Mouse (Mus musculus): Measurements from ENCODE around the gene Rin1.
"Not testable (repeated sequence)": the region's sequence is repeated elsewhere in the genome, so short reads cannot be mapped to it uniquely, and the experiment has no call there.

Rin1 gene

DNA sequence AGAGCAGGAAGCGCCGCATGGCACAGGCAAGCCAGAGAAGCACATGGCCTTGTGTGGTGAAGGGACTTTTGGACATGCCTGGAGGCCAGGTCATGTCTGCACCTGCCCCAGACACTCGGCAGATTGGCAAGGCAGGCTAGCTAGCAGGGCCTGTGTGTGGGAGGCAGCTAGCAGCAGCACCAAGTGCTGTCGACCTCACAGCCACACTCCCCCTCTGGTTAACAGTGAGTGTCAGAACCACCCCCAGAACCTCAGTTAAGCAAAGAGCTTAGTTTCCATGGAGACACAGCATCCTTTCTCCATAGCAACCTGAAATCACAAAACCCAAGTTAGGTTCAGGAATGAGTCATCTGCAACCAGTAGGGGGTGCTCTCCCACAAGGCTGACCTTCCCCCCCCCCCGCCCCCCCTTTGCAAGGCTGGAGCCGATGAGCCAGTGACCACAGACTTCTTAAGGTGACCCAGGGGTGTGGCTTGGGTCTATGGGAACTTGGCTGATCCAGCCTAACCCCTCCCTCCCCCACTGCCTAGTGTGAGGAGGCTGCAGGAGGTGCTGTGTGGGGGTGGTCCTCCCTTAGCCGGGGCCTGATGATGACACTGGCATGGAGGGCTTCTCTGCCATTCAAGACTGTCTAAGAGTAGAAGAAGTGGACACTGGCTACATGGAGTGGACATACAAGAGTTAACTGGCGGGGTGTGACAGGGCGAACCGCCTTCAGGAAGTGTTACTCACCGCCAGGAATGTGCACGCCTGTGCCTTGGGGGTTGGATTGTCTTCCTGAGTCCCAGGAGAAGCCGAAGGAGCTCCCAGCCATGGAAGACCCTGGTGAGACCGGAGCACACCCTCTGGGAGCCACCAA, at the start of gene Rin1:
Rin1 (plus strand) TSS at position 435 of the 859 bp plus-strand sequence.
- DNase-seq (ENCODE audit: low spot score in 2 of 2): peak; percentile 84 to 89

DNA sequence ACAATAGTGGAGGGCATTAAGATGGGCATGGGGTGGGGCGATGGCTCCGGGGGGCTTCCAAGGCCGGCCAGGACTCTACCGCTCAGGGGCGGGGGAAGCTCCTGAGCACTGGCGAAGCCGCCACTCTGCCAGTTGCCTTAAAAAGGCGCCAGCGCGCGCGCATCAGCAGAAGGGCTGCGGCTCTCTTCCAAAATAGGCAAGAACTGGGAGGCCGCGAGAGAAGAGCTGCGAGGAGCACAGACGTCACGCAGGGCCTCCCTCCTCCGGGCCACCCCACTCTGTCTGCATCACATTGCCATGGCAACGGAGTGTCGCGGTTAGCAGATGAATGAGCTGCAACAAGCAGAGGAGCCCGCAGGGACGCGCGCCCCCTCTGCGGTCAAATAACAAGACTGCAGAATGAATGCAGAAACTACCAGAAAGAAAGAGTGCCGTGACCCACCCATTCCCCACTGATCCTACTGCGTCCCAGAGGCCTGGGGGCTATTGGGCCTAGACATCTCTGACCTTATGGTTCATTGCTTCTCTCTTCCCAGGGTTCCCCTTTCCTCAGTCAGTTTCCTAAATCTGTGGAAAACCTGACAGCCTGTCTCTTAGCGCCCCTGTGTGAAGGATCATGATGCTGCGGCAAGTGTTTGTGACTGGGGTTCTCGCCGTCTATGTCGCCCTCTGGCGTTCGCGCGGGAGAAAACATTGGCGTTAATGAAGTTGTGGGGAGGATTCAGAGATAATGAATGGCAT, 48.4 kb upstream of the Rin1 start:
- DNase-seq (ENCODE audit: low spot score in 2 of 2): peak; percentile 97

DNA sequence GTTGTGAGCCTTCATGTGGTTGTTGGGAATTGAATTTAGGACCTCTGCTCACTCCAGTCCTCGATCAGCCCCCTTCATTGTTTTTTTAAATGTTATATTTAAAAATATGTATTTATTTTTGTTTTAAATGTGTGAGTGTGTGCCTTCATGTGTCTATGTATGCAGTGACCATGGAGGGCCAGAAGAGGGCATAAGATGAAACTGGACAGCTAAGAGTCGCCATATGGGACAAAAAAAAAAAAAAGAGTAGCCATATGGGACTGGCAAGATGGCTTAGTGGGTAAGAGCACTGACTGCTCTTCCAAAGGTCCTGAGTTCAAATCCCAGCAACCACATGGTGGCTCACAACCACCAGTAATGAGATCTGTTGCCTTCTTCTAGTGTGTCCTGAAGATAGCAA, 46.6 kb upstream of the Rin1 start:
- not testable (repeated sequence) for DNase-seq (ENCODE audit: low spot score in 2 of 2)

DNA sequence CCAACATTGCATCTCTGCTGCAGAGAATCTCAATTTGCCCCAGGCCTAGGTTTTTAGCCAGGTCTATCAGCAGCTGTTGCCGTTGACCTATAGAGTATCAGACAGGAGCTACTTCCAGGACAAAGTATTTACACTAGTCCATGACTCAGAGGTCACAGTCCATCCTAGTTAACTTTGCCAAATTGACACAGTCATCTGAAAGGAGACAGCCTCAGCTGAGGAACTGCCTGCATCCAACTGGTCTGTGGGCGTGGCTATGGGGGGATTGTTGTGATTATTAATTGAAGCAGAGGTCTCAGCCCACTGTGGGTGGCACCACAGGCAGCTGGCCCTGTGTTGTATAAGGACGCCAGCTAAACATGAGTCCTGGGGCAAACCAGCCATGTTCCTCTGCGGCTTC, 45.4 kb upstream of the Rin1 start:
- no peak for DNase-seq (ENCODE audit: low spot score in 2 of 2)

DNA sequence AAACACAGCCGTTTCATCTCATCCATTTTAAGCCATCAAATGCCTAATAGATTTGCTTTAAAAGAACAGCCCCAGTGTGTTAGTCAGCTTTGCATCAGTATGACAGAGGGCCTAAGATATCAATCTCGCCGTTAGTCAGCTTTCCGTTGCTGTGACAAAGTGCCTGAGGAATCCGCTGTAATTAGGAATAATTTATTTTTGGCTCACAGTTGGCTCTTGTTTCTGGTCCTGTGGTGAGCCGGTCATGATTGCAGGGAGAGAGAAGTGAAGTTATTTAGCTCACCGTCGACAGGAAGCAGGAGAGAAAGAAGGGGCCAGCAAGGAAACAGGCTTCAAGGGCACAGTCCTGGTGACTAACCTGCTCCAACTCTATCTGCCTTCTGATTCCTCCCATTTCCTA, 37.1 kb upstream of the Rin1 start:
- DNase-seq (ENCODE audit: low spot score in 2 of 2): no peak

DNA sequence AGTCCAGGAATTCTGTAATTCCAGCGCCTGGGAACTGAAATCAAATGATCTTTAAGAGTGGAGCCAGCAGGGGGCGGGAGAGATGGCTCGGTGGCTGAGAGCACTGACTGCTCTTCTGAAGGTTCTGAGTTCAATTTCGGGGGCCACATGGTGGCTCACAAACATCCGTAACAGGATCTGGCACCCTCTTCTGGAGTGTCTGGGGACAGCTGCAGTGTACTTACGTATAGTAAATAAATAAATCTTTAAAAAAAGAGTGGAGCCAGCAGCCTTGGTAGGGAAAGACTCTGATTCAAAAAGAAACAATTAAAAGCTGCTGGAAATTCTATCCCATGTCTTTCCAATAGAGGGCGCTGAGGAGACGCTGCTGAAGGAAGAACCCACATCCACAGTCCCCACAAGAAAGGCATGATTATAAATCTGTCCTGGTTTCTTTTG, 35.3 kb upstream of the Rin1 start:
- no peak for DNase-seq (ENCODE audit: low spot score in 2 of 2)

DNA sequence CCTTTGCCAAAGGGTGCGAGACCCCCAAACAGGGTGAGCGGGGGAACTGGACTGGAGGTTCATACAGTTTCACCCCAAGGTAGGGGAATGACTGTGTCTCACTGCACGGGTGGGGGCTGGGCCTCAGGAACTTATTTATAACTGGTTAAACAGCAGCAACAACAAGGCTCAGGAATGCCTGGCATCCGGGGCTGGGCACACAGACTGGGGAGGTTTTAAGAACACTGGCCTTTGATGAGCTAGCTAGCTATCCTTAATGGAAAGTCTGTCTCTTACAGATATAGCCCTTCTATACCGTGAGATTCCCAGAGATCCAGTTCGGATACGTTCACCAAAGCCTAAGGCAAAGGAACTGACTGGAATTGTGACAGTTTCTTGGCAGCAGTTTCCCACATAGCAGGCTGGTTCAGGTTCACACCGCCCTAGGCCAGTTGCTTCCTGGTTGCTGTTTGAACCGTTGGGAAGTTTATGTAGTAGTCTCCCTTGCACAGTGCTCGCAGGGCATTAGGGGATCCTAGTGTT, 34.0 kb upstream of the Rin1 start:
- no peak for DNase-seq (ENCODE audit: low spot score in 2 of 2)

DNA sequence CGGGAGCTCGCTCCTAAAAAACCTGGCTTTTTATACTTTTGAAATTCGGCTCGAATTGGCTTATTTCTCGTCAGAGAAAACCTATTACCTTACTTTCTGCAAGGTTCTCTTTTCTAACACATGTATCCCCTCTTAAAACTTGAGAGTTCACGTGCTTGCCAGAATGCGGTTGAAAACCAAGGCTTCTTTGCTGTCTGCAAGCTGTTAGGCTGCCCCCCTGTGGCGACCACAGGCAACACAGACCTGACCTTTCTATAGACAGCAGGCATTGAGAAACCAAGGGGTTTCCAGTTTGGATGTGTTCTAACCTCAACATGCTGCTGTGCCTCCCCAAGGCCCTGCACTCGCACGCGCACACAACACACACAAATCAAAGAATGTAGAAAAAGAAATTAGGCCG, 33.5 kb upstream of the Rin1 start:
- peak in 1 of 2 experiments; percentile 56 for DNase-seq (ENCODE audit: low spot score in 2 of 2)

DNA sequence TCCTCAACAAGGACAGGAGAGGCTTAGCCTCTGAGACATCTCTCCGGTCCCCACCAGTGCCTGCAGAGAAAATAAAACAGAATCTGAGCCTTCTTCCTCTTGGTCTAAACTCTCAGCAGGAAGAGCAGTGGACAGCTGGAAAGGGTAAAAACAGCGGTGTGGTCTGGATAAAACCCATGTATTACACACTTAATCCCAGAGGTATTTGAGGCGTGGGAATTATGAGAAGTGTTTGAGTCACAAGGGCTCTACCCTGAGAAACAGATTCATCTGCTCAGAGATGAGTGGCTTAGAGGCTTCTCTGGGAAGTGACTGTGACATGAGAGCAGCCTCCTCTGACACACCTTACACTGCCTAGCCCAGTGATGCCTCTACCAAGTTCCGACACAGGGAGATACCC, 32.7 kb upstream of the Rin1 start:
- DNase-seq (ENCODE audit: low spot score in 2 of 2): no peak

DNA sequence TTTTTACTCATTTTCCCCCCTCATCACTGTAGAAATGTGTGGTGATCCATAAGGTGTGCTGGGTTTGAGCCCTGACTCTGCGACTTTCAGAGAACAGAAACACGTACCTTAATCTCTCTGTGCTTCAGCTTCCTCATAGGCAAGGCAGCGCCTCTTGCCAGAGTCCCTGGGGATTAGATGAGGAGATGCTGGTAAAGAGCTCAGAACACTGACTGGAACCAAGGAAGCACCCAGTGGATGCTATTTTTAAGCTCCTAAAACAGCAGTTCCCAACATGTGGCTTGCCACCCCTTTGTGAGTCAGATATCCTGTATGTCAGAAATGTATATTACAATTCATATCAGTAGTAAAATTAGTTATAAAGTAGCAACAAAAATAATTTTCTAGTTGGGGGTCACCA, 32.1 kb upstream of the Rin1 start:
- DNase-seq (ENCODE audit: low spot score in 2 of 2): no peak

DNA sequence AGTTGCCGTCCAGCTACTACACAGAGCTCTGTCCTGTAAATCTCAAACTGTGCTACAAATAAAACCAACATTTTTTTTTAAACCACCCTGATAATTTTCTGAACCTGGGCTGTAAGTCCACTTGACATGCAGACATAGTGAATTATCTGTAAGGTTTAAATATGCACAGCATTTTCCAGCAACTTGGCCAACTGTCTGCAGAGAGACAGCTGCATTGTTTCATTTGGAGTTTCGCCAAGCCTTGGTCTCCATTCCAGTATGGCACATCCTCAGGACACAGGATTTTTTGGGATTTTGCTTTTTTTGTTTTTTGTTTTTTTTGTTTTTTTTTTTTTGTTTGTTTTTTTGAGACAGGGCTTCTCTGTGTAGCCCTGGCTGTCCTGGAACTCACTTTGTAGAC, 28.9 kb upstream of the Rin1 start:
- DNase-seq (ENCODE audit: low spot score in 2 of 2): no peak

DNA sequence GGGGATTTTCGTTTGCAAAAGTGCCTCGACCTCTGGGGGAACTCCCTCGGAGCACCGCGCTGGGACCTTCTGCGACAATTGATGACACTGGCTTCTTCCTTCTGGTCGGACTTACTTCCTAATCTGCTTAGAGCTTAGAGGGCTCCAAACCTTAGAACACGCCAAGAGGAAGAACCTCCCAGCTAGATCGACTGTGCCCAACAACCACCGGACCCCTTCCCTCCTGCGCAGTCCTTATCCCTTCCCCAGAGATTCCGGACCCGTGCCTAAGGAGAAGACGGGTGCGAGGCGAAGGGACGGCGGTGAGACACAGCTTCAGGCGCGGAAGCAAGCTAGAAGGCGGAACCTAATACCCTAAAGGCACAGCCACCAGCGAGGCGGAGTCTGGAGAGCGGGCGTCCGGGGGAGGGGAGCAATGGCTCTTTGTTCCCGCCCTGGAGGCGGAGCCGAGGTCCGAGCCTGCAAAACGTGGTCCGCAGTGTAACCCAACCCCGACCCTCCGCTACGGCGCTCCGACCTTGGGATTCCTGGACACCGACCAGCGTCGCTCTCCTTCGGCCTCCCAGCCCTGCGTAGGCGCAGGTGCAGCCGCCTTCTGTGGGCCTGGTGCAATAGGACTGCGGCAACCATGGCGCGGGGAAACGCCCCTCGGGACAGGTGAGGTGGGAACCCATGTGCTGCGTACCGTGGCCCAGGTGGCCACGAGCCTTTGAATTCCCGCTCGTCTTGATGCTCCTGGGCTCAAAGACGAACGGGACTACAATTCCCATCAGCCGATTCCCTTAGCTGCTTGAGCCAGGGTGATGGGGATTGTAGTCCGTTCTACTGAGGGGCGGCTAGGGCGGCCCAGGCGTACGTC, 26.4 kb upstream of the Rin1 start, which contains the start of gene Slc29a2:
Slc29a2 (plus strand) TSS at position 240 of the 859 bp plus-strand sequence.
- peak; percentile 78 to 89 for DNase-seq (ENCODE audit: low spot score in 2 of 2)

DNA sequence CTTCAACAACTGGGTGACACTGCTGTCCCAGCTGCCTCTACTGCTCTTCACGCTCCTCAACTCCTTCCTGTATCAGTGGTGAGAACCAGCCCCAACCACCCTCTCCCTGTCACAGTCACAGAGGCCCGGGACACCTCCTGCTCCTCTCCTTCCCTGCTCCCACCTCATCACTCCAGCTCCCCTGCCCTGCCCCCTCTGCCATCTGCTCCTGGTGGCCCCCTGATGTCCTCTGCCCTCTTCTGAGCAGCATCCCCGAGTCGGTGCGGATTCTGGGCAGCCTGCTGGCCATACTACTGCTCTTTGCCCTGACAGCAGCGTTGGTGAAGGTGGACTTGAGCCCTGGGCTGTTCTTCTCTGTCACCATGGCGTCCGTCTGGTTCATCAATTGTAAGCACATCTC, 24.2 kb upstream of the Rin1 start:
- DNase-seq (ENCODE audit: low spot score in 2 of 2): no peak

DNA sequence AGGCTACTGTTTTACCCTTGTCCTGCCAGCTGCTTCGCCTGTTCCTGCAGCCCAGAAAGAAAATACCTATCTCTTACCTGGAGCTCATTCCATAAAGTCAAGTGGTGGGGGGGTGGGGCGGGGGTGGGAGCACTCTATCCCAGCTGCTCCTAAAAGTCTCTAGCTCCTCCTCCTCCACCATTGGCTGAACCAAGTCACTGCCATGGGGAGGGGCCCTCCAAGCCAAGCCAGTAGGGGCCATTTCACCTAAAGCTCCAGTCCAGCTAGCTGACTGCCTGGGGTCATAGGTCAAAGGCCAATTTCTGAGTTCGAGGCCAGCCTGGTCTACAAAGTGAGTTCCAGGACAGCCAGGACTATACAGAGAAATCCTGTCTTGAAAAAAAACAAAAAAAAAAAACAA, 17.6 kb upstream of the Rin1 start:
- DNase-seq (ENCODE audit: low spot score in 2 of 2): no peak

DNA sequence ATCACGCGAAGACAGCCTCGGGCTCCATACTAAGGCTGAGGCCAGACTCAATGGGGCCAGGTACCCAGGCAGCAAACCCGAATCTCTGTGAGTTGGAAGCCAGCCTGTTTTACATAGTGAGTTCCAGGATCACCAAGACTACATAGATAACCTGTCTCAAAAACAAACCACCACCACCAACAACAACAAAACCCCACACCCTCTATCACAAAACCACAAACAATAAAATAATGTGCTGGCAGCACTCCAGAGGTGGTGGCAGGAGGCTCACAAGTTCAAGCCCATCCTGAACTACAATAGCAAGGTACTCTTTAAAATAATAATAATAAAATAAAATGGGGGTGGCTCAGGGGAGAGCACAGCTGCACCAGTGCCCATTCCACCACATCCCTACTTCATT, 13.7 kb upstream of the Rin1 start:
- DNase-seq (ENCODE audit: low spot score in 2 of 2): no peak

DNA sequence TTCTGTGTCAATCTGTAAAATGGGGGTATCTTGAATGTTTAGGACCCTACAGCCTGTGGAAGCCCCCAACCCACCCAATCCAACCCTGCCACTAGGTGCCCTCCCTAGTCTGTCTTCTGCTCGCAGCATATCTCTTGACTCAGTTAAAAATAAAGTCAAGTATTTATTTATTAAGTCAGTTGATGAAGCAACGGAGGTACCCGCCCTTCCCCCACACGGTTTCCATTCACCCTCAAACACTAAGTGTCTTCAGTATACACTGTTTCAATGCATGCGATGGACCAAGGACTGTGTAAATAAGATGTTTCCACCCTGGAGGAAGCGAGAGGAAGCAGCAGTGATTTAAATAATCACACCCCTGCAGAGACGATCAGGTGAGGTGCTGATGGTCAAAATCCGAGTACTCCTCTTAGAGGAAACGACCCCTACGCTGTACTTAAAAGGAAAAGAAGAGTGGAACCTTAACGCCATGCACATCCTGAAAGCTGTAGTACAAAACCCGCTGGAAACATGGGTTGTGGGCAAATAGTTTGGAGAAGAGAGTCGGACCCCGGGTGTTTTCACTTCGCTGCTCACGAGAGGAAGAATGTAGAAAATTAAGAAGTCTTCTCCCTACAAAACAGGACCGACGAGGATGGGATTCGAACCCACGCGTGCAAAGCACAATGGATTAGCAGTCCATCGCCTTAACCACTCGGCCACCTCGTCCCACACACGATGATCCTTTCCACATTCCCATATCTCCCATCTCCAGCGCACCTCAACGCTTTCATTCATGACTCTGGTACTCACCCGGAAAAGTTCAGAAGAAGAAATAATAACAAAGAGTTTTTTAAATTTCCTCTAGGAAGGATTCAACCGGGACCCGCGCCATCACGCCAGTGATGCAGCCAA, 12.4 kb upstream of the Rin1 start:
- DNase-seq (ENCODE audit: low spot score in 2 of 2): peak in 1 of 2 experiments; percentile 89

DNA sequence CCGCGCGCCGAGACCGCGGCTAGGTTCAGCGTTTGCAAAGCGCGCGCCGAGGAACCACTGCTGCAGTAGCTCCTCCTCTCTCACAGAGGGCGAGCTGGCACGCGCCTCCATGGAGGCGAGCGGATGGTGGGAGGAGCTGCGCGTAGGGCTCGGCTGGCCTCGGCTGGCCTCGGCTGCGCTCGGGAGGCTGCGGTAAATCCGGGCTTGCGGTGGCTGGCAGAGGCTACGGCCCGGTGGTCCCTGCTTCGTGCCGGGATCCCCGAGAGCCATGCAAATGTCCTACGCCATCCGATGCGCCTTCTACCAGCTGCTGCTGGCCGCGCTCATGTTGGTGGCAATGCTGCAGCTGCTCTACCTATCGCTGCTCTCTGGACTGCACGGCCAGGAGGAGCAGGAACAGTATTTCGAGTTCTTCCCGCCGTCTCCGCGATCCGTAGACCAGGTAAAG, 11.5 kb upstream of the Rin1 start, which contains the start of the genes B4gat1 and AC124502.3:
B4gat1 (plus strand) TSS at position 118 of the 448 bp plus-strand sequence.
AC124502.3 (plus strand) TSS at position 183 of the 448 bp plus-strand sequence.
- peak; percentile 71 to 89 for DNase-seq (ENCODE audit: low spot score in 2 of 2)

DNA sequence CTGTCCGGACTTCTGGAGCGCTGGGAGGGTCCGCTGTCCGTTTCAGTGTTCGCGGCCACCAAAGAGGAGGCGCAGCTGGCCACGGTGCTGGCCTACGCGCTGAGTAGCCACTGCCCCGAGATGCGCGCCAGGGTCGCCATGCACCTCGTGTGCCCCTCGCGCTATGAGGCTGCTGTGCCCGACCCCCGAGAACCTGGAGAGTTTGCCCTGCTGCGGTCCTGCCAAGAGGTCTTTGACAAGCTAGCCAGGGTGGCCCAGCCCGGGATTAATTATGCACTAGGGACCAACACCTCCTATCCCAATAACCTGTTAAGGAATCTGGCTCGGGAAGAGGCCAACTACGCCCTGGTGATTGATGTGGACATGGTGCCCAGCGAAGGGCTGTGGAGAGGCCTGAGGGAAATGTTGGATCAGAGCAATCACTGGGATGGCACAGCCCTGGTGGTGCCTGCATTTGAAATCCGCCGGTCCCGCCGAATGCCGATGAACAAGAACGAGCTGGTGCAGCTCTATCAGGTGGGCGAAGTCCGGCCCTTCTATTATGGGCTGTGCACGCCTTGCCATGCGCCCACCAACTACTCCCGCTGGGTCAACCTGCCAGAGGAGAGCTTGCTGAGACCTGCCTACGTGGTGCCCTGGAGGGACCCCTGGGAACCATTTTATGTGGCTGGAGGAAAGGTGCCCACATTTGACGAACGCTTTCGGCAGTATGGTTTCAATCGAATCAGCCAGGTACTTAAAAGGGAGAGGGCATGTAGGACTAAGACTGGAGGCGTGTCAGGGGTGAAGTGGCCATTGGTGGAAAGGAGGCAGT, 10.8 kb upstream of the Rin1 start:
- DNase-seq (ENCODE audit: low spot score in 2 of 2): peak in 1 of 2 experiments; percentile 32

DNA sequence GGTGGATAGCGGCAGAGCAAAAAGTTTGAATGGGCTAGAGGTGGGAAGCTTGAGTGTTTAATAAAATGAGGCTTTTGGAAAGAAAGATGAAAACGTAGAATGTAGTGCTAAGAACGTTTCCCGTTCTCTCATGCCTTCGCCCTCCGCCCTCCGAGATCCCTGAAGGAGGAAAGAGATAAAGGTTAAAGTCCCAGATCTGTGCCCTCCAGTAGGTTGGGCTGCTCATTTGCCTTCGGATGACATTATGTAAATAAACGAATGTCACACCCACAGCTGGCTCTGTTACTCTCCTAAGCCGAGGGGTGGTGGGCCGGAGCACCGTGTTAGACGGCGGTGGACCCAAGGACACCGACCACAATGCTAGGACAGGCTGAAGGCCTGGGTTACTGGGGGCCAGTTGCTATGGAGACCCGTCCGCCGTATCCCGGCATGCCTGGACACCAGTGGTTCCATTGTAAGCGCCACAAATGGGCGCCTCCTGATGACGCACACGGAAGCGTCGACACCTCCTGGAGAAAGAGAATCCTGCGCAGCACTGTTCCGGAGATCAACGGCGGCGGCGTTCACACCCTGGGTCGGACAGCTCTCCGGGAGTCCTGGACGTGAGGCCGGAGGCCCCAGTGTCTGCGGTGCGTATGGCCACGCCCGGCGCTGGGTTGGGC, 9.3 kb upstream of the Rin1 start, which contains the start of gene Brms1:
Brms1 (plus strand) TSS at position 493 of the 662 bp plus-strand sequence.
- DNase-seq (ENCODE audit: low spot score in 2 of 2): peak; percentile 84 to 92
